Mouse (Mus musculus) lung, embryonic 14.5 days (tissue): ENCODE data around the gene Selp. TPM values are rescaled to one million over a fixed set of nuclear protein-coding genes. Genes with fewer than 3 reads are reported as not detected.

Experiments
- ATAC-seq: fragments of 200-750 bp; cut with Nextera tagmentation; 2 replicates; pipeline ENCODE4 v1.8.0; 2017; ENCODE audit warnings: mild to moderate bottlenecking, moderate TSS enrichment, moderate library complexity; ENCODE audit not compliant: insufficient read depth
- DNase-seq: peaks from one replicate; pipeline ENCODE4 v3.0.0-alpha.2; 2015
- H3K27ac ChIP-seq: fragments of 300-500 bp; sonication (generic); 2 replicates; pipeline ENCODE4 v1.5.1; 2014; ENCODE audit warnings: low read depth, mild to moderate bottlenecking, moderate library complexity
- H3K27me3 ChIP-seq: fragments of 300-500 bp; sonication (generic); 2 replicates; pipeline ENCODE4 v1.6.1; 2014; ENCODE audit warnings: low read length, control low read depth; ENCODE audit not compliant: insufficient read depth
- H3K36me3 ChIP-seq: fragments of 300-500 bp; sonication (generic); 2 replicates; pipeline ENCODE4 v1.6.1; 2014; ENCODE audit warnings: control low read depth; ENCODE audit not compliant: insufficient read depth
- H3K4me1 ChIP-seq: fragments of 300-500 bp; sonication (generic); 2 replicates; pipeline ENCODE4 v1.6.1; 2014; ENCODE audit warnings: antibody characterized with exemption, control low read depth; ENCODE audit not compliant: insufficient read depth
- H3K4me2 ChIP-seq: fragments of 300-500 bp; sonication (generic); 2 replicates; pipeline ENCODE4 v1.6.1; 2014; ENCODE audit warnings: mild to moderate bottlenecking
- H3K4me3 ChIP-seq: fragments of 300-500 bp; sonication (generic); 2 replicates; pipeline ENCODE4 v1.5.1; 2014; ENCODE audit warnings: low read depth, low read length
- H3K9ac ChIP-seq: fragments of 300-500 bp; sonication (generic); 2 replicates; pipeline ENCODE4 v1.6.1; 2014
- H3K9me3 ChIP-seq: fragments of 300-500 bp; sonication (generic); 2 replicates; pipeline ENCODE4 v1.6.1; 2016; ENCODE audit warnings: low read depth, low read length, control low read depth
- CTCF ChIP-seq: IDR thresholded peaks from 2 replicates; pipeline ENCODE4 v1.5.1; 2016; ENCODE audit warnings: antibody characterized with exemption, low read depth
- WGBS: fragments of 180-500 bp; shearing (Covaris S2); extraction: QIAGEN DNeasy Blood & Tissue Kit; methylation state at CpG from one replicate; pipeline ENCODE4 v1.1.7; 2014; 5-methylcytosine and 5-hydroxymethylcytosine counted together
- polyA plus RNA-seq: library from polyadenylated mRNA; unstranded; fragments of >200 nt; fragmentation: Nextera tagmentation; extraction: Ambion mirVana; gene quantifications from 2 replicates; pipeline ENCODE4 v1.2.1, GENCODE M21; 2014

The Selp gene
- polyA plus RNA-seq, 1 experiment from 2014 or later, result not detected

DNA sequence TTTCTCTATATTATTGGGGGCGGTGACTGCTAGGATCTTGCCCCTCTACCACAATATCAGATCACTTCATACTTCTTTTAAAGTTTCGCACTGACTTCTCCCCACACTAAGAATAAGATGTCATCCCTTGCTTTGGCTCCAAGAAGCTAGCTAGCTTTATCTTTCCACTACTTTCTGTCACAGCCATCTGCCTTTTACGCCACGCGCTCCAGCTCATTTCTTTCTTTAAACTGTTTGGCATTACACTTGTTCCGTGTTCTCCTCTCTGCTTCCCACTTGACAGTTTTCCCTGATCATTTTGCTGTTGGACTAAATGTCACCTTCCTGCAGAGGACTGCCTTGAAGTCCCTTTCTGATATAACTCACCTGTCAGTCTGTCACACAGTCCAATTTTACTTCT lies 2.8 kb downstream of the Selp start:
- Histone ChIP-seq H3K4me2 (no peak overlapping the region), H3K36me3 (no peaks in the 10 kb centered on the region), H3K4me3 (no peak overlapping the region), H3K9me3 (no peaks in the 10 kb centered on the region), H3K27ac (no peak overlapping the region), H3K27me3 (no peaks in the 10 kb centered on the region), H3K9ac (no peak overlapping the region), H3K4me1 (no peaks in the 10 kb centered on the region)
- no peak for TF ChIP-seq CTCF
- ATAC-seq, result no peak
- no peak for DNase-seq
- 85% methylated on average over 6 of the region's 6 CpGs for WGBS

DNA sequence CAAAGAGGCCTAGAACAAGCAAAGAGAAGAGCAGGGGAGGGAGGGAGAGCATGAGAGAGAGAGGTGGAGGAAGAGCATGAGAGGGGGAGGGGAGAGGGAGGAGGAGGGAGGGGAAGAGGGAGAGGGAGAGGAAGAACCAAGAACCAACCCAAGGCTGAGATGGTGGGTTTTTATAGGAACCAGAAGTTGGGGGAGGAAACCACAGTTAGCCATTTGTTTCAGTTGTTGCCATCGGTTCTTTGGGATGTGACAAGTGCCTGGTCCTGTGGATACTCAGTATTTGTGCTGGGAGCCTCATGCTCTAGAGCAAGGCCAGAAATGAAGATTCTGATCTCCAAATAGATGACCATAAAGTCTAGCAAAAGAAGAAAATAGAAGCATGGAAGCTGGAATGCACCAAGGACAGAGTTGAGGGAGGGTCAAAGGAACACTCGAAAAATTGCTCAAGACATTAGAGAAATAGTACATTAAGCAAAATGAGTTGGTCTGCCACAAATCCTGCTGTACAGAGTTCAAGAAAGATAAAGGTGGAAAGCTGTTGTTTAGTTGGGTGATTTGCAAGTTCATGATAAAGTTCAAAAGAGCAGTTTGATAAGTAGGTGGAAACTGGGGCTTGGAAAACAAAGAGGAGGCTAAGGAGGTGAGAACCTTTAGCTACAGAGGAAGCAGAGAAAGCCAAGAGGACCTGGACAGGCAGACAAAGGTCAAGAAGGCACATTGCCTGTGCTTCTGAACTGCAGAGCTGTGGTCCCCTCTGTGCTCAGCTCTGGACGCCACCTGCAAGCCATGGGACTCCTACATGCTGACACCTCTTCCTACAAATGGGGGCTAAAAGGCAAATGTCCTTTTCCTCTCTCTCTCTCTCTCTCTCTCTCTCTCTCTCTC lies 5.1 kb downstream of the Selp start:
- H3K4me3 ChIP-seq, result no peak overlapping the region
- TF ChIP-seq CTCF, result no peak
- H3K27me3 ChIP-seq, result no peaks in the 10 kb centered on the region
- ATAC-seq, result no peak
- H3K4me1 ChIP-seq, result no peaks in the 10 kb centered on the region
- H3K9ac ChIP-seq, result no peak overlapping the region
- no peak overlapping the region for H3K27ac ChIP-seq
- no peak for DNase-seq
- WGBS, result 55% methylated on average over 3 of the region's 3 CpGs
- no peaks in the 10 kb centered on the region for H3K36me3 ChIP-seq
- no peaks in the 10 kb centered on the region for H3K9me3 ChIP-seq
- H3K4me2 ChIP-seq, result no peak overlapping the region

DNA sequence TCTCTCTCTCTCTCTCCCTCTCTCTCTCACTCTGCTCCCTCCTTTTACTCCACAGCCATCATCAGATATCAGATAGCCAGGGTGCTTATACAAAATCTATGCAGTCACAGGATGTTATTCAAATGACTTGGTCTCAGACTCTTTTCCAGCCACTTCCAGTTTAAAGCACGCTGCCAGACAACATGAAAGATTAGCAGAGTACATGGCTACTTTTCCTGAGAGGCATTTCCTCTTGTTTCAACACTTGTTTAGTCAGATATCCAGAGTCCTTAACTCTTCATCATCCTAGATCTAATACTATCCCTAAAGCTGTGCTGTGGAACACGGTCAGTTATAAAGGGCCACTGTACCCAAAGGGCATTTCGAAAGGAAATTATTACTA lies 5.7 kb downstream of the Selp start:
- ATAC-seq, result no peak
- Histone ChIP-seq H3K27ac (no peak overlapping the region), H3K9ac (no peak overlapping the region), H3K36me3 (no peaks in the 10 kb centered on the region), H3K27me3 (no peaks in the 10 kb centered on the region), H3K4me1 (no peaks in the 10 kb centered on the region), H3K9me3 (no peaks in the 10 kb centered on the region), H3K4me3 (no peak overlapping the region), H3K4me2 (no peak overlapping the region)
- 64% methylated on average over 3 of the region's 3 CpGs for WGBS
- no peak for TF ChIP-seq CTCF
- DNase-seq, result no peak

DNA sequence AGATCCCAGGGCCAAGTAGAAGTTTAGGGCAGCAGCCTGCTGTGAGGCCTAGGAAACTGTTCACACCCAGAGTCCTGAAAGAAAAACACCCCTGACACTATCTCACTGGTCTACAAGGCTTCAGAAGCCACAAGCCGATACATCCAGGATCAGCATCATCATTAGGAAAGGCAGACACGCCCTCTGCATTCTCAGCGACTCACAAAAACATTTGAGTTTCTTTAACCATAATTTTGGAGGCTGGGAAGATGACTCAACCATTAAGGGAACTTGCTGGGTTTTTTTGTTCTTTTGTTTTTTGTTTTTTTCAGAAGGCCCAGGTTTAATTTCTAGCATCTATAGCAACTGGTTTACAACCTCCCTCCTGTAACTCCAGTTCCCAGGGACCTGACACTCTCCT lies 8.8 kb downstream of the Selp start:
- Histone ChIP-seq H3K4me2 (no peak overlapping the region), H3K4me3 (no peak overlapping the region), H3K9ac (no peak overlapping the region), H3K27ac (no peak overlapping the region), H3K27me3 (no peaks in the 10 kb centered on the region), H3K4me1 (no peaks in the 10 kb centered on the region), H3K9me3 (no peaks in the 10 kb centered on the region), H3K36me3 (no peaks in the 10 kb centered on the region)
- no peak for ATAC-seq
- WGBS, result 49% methylated on average over 3 of the region's 3 CpGs
- no peak for DNase-seq
- no peak for TF ChIP-seq CTCF

DNA sequence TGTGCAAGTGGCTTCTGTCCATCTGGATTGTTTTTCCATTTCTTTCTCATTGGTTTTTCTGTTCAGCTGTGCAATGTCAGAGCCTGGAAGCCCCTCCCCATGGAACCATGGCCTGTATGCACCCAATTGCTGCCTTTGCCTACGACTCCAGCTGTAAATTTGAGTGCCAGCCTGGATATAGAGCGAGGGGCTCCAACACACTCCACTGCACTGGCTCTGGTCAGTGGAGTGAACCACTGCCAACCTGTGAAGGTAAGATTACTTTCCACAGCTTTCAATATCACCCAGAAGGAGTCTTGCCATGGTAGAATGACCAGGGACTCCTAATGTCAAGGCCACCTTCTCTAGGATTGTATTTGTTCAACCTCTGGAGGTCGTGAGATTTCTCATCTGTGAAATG lies 14.9 kb downstream of the Selp start:
- H3K4me1 ChIP-seq, result no peaks in the 10 kb centered on the region
- H3K36me3 ChIP-seq, result no peaks in the 10 kb centered on the region
- no peak for TF ChIP-seq CTCF
- no peak for DNase-seq
- no peak for ATAC-seq
- H3K4me3 ChIP-seq, result no peak overlapping the region
- H3K27me3 ChIP-seq, result no peaks in the 10 kb centered on the region
- H3K9me3 ChIP-seq, result no peaks in the 10 kb centered on the region
- WGBS, result 66% methylated on average over 3 of the region's 3 CpGs
- no peak overlapping the region for H3K4me2 ChIP-seq
- H3K27ac ChIP-seq, result no peak overlapping the region
- no peak overlapping the region for H3K9ac ChIP-seq

DNA sequence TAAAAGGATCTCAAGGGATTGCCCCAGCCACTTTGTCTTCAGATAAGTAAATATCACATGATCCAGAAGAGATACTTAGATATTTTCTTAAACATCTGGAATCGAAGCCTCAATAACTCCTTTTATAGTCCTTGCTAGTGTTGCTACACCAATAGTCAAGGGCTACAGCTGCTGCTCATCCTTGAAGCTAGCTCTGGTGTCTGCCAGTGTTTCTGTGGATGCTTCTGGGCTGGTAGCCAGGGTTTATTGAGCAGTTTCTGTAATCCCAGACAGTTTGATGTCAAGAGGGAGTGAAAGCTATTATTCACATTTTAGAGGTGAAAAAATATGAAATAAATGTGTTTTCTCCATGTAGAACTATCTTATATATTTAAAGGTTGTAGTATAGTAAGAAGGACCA lies 17.5 kb downstream of the Selp start:
- no peak overlapping the region for H3K9ac ChIP-seq
- WGBS, result 35% methylated on average over 1 of the region's 1 CpGs
- TF ChIP-seq CTCF, result no peak
- no peak overlapping the region for H3K4me2 ChIP-seq
- H3K4me3 ChIP-seq, result no peak overlapping the region
- DNase-seq, result peak; percentile 50
- H3K27ac ChIP-seq, result no peak overlapping the region
- peak; percentile 57; the same call in 1 of the 2 replicates for ATAC-seq
- H3K36me3 ChIP-seq, result no peaks in the 10 kb centered on the region
- no peaks in the 10 kb centered on the region for H3K4me1 ChIP-seq
- H3K9me3 ChIP-seq, result no peaks in the 10 kb centered on the region
- no peaks in the 10 kb centered on the region for H3K27me3 ChIP-seq

DNA sequence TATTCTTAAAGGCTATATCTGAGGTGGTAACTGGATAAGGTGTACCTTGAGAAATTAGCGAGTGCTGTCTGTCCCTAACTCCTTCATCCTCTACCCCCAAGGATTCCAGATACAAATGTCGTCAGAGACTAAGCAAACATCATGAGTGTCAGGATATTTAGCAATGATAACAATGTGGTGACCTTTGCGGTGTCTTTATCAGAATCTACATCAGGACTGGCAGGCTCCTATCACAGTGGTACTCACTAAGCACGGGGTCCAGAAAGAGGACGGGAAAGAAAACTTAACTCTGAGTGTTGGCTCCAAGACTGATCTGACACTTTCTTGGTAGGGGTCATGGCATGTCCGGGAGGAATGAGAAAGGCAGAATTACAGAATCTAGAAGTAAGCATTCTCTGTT lies 19.0 kb downstream of the Selp start:
- Histone ChIP-seq H3K27ac (no peak overlapping the region), H3K4me2 (no peak overlapping the region), H3K27me3 (no peaks in the 10 kb centered on the region), H3K4me1 (no peaks in the 10 kb centered on the region), H3K36me3 (no peaks in the 10 kb centered on the region), H3K4me3 (no peak overlapping the region), H3K9me3 (no peaks in the 10 kb centered on the region), H3K9ac (no peak overlapping the region)
- no peak for ATAC-seq
- 24% methylated on average over 6 of the region's 6 CpGs for WGBS
- no peak for TF ChIP-seq CTCF
- DNase-seq, result no peak
